Mouse (Mus musculus) small intestine, adult 2 months (tissue): ENCODE measurements around the gene Rarres2. TPM values are rescaled to one million over a fixed set of nuclear protein-coding genes. Genes with fewer than 3 reads are reported as not detected.

ENCODE experiments used
- H3K27ac ChIP-seq: fragments of 200-500 bp; 2 replicates; pipeline ENCODE4 v1.5.1; 2012; ENCODE audit warnings: low read depth, low read length, control low read depth, inconsistent platforms; ENCODE audit not compliant: insufficient read depth
- H3K27me3 ChIP-seq: fragments of 200-500 bp; 2 replicates; pipeline ENCODE4 v1.6.1; 2012; ENCODE audit warnings: mild to moderate bottlenecking, moderate library complexity, low read length, inconsistent platforms; ENCODE audit not compliant: control insufficient read depth, insufficient read depth
- H3K36me3 ChIP-seq: fragments of 200-500 bp; 2 replicates; pipeline ENCODE4 v1.6.1; 2012; ENCODE audit warnings: mild to moderate bottlenecking, low read length, control low read depth, inconsistent platforms; ENCODE audit not compliant: control insufficient read depth, insufficient read depth
- H3K4me1 ChIP-seq: fragments of 200-500 bp; 2 replicates; pipeline ENCODE4 v1.6.1; 2012; ENCODE audit warnings: low read length, inconsistent platforms, mixed read lengths; ENCODE audit not compliant: control insufficient read depth, insufficient read depth, insufficient read length
- H3K4me3 ChIP-seq: fragments of 200-500 bp; 2 replicates; pipeline ENCODE4 v1.5.1; 2012; ENCODE audit warnings: low read depth, mild to moderate bottlenecking, control low read depth, inconsistent platforms, low read length, moderate library complexity
- CTCF ChIP-seq: fragments of 200-500 bp; IDR thresholded peaks from 2 replicates; pipeline ENCODE4 v1.5.1; 2012; ENCODE audit warnings: low read depth, mild to moderate bottlenecking, control low read depth, inconsistent platforms, low read length, moderate library complexity, mixed read lengths; ENCODE audit not compliant: insufficient replicate concordance, insufficient read length; ENCODE audit errors: extremely low read depth
- POLR2A ChIP-seq: fragments of 200-500 bp; IDR thresholded peaks from 2 replicates; pipeline ENCODE4 v1.6.1; 2012; ENCODE audit warnings: low read depth, mild to moderate bottlenecking, control low read depth, inconsistent platforms, low read length, moderate library complexity
- WGBS: fragments of 180-500 bp; shearing (Covaris S2); methylation state at CpG from one replicate; pipeline ENCODE4 v1.1.7; 2018; 5-methylcytosine and 5-hydroxymethylcytosine counted together
- polyA plus RNA-seq: library from polyadenylated mRNA; depleted of rRNA; stranded (reverse); fragments of >200 nt; gene quantifications from 2 replicates; pipeline ENCODE4 v1.2.3, GENCODE M21; 2012

The Rarres2 gene
- polyA plus RNA-seq, 1 experiment: 39.8 TPM

GRCm38 (mm10) chr6:48553819-48554218 is 18.8 kb downstream of the Rarres2 start:
- WGBS: 43% methylated on average over 4 of the region's 4 CpGs
- Histone ChIP-seq H3K4me3 (no peak overlapping the region), H3K27ac (peak overlapping the region; percentile 91), H3K27me3 (no peaks in the 10 kb centered on the region), H3K4me1 (peaks cover 5% of the 10 kb centered on the region; the same call in 1 of the 2 replicates), H3K36me3 (no peaks in the 10 kb centered on the region)
- no peak for TF ChIP-seq POLR2A
- no peak for TF ChIP-seq CTCF

DNA sequence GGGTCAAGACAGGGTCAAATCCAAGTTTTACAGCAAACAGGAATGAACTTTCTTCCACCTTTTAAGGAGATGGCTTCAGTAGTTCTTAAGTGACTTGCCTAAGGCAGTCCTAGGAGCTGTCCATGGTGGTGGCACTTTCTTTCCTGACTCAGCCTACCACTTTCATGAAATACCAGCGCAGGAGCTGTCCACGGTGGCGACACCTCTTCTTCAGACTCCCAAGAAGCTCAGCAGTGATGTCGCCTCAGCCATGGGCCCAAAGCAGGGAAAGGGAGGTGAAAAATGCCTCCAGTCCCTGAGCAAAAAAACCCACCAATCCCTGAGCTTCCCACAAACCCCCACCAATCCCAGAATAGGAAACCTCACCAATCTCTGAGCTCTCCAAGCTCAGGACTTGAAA is 19.7 kb downstream of the Rarres2 start:
- peaks cover 5% of the 10 kb centered on the region; the same call in 1 of the 2 replicates for H3K4me1 ChIP-seq
- H3K4me3 ChIP-seq: no peak overlapping the region
- H3K27me3 ChIP-seq: no peaks in the 10 kb centered on the region
- WGBS: 61% methylated on average over 4 of the region's 4 CpGs
- H3K27ac ChIP-seq: no peak overlapping the region
- H3K36me3 ChIP-seq: no peaks in the 10 kb centered on the region
- TF ChIP-seq POLR2A (no peak), CTCF (no peak)

DNA sequence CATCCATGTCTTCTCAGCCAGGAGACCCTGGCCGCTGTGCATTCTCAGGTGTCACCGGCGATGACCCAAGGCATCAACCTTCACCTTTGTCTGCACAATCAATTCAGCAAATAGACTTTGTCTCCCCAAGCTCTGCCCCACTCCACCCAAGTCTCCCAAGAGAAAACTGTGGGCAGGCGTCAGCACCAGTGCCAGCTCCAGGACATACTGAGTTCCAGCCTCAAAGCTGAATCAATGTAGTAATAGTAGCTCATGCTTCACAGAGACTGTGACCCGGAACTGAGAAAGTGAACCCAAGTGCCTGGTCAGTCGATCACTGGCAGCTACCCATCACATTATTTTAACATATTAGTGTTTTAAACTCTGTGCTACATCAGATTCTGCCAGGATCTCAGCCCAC is 24.3 kb downstream of the Rarres2 start:
- no peaks in the 10 kb centered on the region for H3K27me3 ChIP-seq
- no peak overlapping the region for H3K27ac ChIP-seq
- WGBS: 66% methylated on average over 6 of the region's 6 CpGs
- TF ChIP-seq CTCF (no peak), POLR2A (no peak)
- H3K4me1 ChIP-seq: no peaks in the 10 kb centered on the region
- H3K4me3 ChIP-seq: no peak overlapping the region
- no peaks in the 10 kb centered on the region for H3K36me3 ChIP-seq

- no peak overlapping the region for H3K27ac ChIP-seq
- no peak for TF ChIP-seq CTCF
- TF ChIP-seq POLR2A: no peak
- H3K27me3 ChIP-seq: no peaks in the 10 kb centered on the region
Measured at GRCm38 (mm10) chr6:48546858-48547257, 25.7 kb downstream of the Rarres2 start.

DNA sequence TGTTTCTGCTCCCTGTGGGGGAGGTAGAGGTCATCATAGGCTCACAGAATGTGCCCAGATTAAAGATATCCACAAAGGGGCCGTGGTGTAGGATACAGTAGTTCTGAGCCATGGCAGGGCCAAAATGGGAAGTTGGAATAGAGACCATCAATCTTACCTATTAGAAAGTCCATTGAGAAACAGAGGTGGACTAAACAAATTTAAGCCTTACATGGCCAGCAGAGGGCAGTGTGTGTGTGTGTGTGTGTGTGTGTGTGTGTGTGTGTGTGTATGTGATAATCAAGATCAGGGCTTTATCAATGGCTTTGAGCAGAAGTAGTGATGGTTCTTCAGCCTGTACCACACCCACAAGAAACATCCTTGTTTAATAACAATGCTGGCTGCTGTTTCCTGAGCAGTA is 26.3 kb downstream of the Rarres2 start:
- no peaks in the 10 kb centered on the region for H3K36me3 ChIP-seq
- no peaks in the 10 kb centered on the region for H3K27me3 ChIP-seq
- no peak overlapping the region for H3K4me3 ChIP-seq
- TF ChIP-seq CTCF (no peak), POLR2A (no peak)
- 32% methylated on average over 1 of the region's 1 CpGs for WGBS
- H3K27ac ChIP-seq: no peak overlapping the region
- peaks cover 17% of the 10 kb centered on the region; the same call in 1 of the 2 replicates for H3K4me1 ChIP-seq

More at GRCm38 (mm10) chr6:48546858-48547257, 25.7 kb downstream of the Rarres2 start:
- Histone ChIP-seq H3K4me3 (no peak overlapping the region), H3K4me1 (peaks cover 11% of the 10 kb centered on the region; the same call in 1 of the 2 replicates), H3K36me3 (no peaks in the 10 kb centered on the region)
- WGBS: 57% methylated on average over 4 of the region's 4 CpGs

GRCm38 (mm10) chr6:48545251-48545650 is 27.3 kb downstream of the Rarres2 start:
- H3K36me3 ChIP-seq: no peaks in the 10 kb centered on the region
- H3K4me1 ChIP-seq: peaks cover 20% of the 10 kb centered on the region
- WGBS: 74% methylated on average over 5 of the region's 5 CpGs

DNA sequence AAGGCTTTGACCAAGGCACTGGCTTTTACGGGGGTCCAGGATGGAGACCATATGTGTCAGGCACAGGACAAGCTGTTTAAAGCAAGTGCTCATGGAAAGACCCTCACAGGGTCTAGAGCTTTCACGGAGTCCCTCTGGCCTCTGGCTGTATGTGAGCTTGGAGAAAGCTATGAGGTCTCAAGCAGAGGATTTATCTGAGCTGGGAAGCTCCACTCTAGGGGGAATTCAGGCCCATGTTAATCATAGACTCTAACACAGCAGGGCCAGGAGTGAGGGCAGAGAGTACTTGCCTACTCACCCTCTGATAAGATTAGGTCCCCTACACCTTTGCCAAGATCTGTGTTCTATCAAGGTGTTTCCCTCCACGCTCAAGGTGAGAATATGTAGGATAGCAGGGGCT is 30.0 kb downstream of the Rarres2 start:
- Histone ChIP-seq H3K4me1 (peaks cover 23% of the 10 kb centered on the region), H3K27me3 (no peaks in the 10 kb centered on the region), H3K36me3 (no peaks in the 10 kb centered on the region), H3K27ac (peak overlapping the region; percentile 73), H3K4me3 (no peak overlapping the region)
- WGBS: 65% methylated on average over 3 of the region's 3 CpGs
- no peak for TF ChIP-seq POLR2A
- TF ChIP-seq CTCF: no peak

More at GRCm38 (mm10) chr6:48545251-48545650, 27.3 kb downstream of the Rarres2 start:
- Histone ChIP-seq H3K4me3 (no peak overlapping the region), H3K27me3 (no peaks in the 10 kb centered on the region), H3K27ac (no peak overlapping the region)
- TF ChIP-seq POLR2A (no peak), CTCF (no peak)
